17 mouse cellular contexts compared by ENCODE assay signal in the genomic region with DNA sequence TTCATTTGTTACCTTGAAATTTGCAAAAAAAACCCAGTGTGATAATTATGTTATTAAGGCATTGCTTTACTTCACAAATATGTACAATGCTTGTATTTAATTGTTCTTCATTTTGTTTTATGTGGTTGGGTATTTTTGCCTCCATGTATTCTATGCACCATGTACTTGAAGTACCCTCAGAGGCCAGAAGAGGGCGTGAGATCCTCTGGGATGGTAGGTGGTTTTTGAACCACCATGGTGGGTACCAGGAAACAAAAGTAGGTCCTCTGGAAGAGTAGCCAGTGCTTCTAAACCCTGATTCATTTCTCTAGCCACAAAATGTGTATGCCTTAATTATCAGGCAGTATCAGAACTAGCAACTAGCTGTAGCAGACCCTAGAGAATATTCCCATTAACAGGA. TPM values are rescaled to one million over a fixed set of nuclear protein-coding genes. Genes with fewer than 3 reads are reported as not detected.
A peak's percentile ranks its signal among the peaks of the same experiment; 100 is the strongest.
DNase-seq lines count a peak whose midpoint lies in the region; ATAC-seq and TF ChIP-seq lines count a peak whose summit lies in the region.
"Had no signal": no experiment of that assay in that cellular context is flagged by ENCODE, and none has a peak within 500 bp of the region (broad histone marks: within the 10 kb centered on the region; RNA-seq: fewer than 3 reads in every experiment).

No protein-coding gene starts in this region.

- no peak for ATAC-seq in intestine, postnatal 0 days
- no peak for ATAC-seq in intestine, embryonic 15.5 days
- no peak for ATAC-seq in erythroid progenitor cell, adult 5-6 weeks (replicated peaks; ENCODE audit: low FRiP score, poor library complexity, severe bottlenecking)
- no peak for ATAC-seq in hindbrain, postnatal 0 days
- ATAC-seq: forebrain, embryonic 14.5 days had no signal

- 25% methylated on average over 1 of the region's 1 CpGs for WGBS in intestine, postnatal 0 days
- WGBS in intestine, embryonic 15.5 days, result 44% methylated on average over 1 of the region's 1 CpGs
- 54% methylated on average over 1 of the region's 1 CpGs for WGBS in hindbrain, postnatal 0 days

- TF ChIP-seq CTCF in intestine, postnatal 0 days (IDR thresholded peaks at IDR 0.05; ENCODE audit: low read depth), result 0 out of 2 replicates have a peak, but pooled peaks have one; percentile 26
- no peak for TF ChIP-seq CTCF in hindbrain, postnatal 0 days (IDR thresholded peaks at IDR 0.05; ENCODE audit: low read depth)

- DNase-seq in spleen, postnatal 10 days (ENCODE audit: low spot score in 2 of 2), result peak; percentile 10 to 55
- no peak for DNase-seq in spleen, postnatal 4 days (ENCODE audit: low spot score in 2 of 2)
- peak; percentile 33 for DNase-seq in ZHBTc4 (ENCODE audit: low read depth, low spot score)
- no peak for DNase-seq in hindbrain, postnatal 0 days (ENCODE audit: low spot score)
- DNase-seq: adrenal gland, postnatal 36 days; gastrocnemius, postnatal 10 days; kidney, postnatal 14 days; layer of hippocampus, postnatal 36 days; right cerebral cortex, postnatal 25 days had no signal

- no peaks in the 10 kb centered on the region for H3K9me3 ChIP-seq in intestine, postnatal 0 days (ENCODE audit: control insufficient read depth)
- no peaks in the 10 kb centered on the region for H3K9me3 ChIP-seq in intestine, embryonic 15.5 days
- H3K9me3 ChIP-seq in hindbrain, postnatal 0 days (ENCODE audit: low read length), result no peaks in the 10 kb centered on the region
- H3K9me3 ChIP-seq: limb, embryonic 12.5 days; lung, embryonic 15.5 days; midbrain, embryonic 10.5 days had no signal

- H3K9ac ChIP-seq in intestine, postnatal 0 days (ENCODE audit: low read depth, low read length), result no peak overlapping the region
- no peak overlapping the region for H3K9ac ChIP-seq in intestine, embryonic 15.5 days
- no peak overlapping the region for H3K9ac ChIP-seq in hindbrain, postnatal 0 days (replicated peaks; ENCODE audit: low read length)
- H3K9ac ChIP-seq: limb, embryonic 12.5 days; lung, embryonic 15.5 days had no signal

- H3K4me2 ChIP-seq in intestine, postnatal 0 days (replicated peaks; ENCODE audit: low read depth), result no peak overlapping the region
- H3K4me2 ChIP-seq in intestine, embryonic 15.5 days (replicated peaks), result no peak overlapping the region
- H3K4me2 ChIP-seq in hindbrain, postnatal 0 days (ENCODE audit: low read depth, low read length), result no peak overlapping the region
- H3K4me2 ChIP-seq: heart, embryonic 11.5 days; limb, embryonic 12.5 days; lung, embryonic 15.5 days had no signal

- H3K27me3 ChIP-seq in intestine, postnatal 0 days (replicated peaks; ENCODE audit: control insufficient read depth, insufficient read depth, low read length), result no peaks in the 10 kb centered on the region
- no peaks in the 10 kb centered on the region for H3K27me3 ChIP-seq in intestine, embryonic 15.5 days (replicated peaks)
- no peaks in the 10 kb centered on the region for H3K27me3 ChIP-seq in hindbrain, postnatal 0 days (ENCODE audit: insufficient read depth, low read length)
- H3K27me3 ChIP-seq: limb, embryonic 12.5 days; lung, embryonic 15.5 days had no signal

- H3K4me3 ChIP-seq in intestine, postnatal 0 days (ENCODE audit: low read depth, low read length), result no peak overlapping the region
- no peak overlapping the region for H3K4me3 ChIP-seq in intestine, embryonic 15.5 days (replicated peaks)
- no peak overlapping the region for H3K4me3 ChIP-seq in hindbrain, postnatal 0 days (ENCODE audit: low read length)
- H3K4me3 ChIP-seq: limb, embryonic 12.5 days; lung, embryonic 15.5 days; midbrain, embryonic 10.5 days had no signal

- no peak overlapping the region for H3K27ac ChIP-seq in intestine, postnatal 0 days (ENCODE audit: low read depth, low read length)
- H3K27ac ChIP-seq in intestine, embryonic 15.5 days, result no peak overlapping the region
- no peak overlapping the region for H3K27ac ChIP-seq in hindbrain, postnatal 0 days
- H3K27ac ChIP-seq: limb, embryonic 12.5 days; lung, embryonic 15.5 days; midbrain, embryonic 10.5 days had no signal

- no peaks in the 10 kb centered on the region for H3K36me3 ChIP-seq in intestine, postnatal 0 days (ENCODE audit: control insufficient read depth, insufficient read depth)
- H3K36me3 ChIP-seq in intestine, embryonic 15.5 days, result no peaks in the 10 kb centered on the region
- no peaks in the 10 kb centered on the region for H3K36me3 ChIP-seq in hindbrain, postnatal 0 days (ENCODE audit: insufficient read depth, low read length)
- H3K36me3 ChIP-seq: limb, embryonic 12.5 days; lung, embryonic 15.5 days; midbrain, embryonic 10.5 days had no signal

- H3K4me1 ChIP-seq in intestine, postnatal 0 days (replicated peaks; ENCODE audit: control insufficient read depth, insufficient read depth, low read length), result no peaks in the 10 kb centered on the region
- H3K4me1 ChIP-seq in intestine, embryonic 15.5 days (replicated peaks), result no peaks in the 10 kb centered on the region
- H3K4me1 ChIP-seq in hindbrain, postnatal 0 days (ENCODE audit: insufficient read depth, low read length), result no peaks in the 10 kb centered on the region
- H3K4me1 ChIP-seq: limb, embryonic 12.5 days; lung, embryonic 15.5 days; midbrain, embryonic 10.5 days had no signal

RNA-seq across cellular contexts. Expression of a gene that starts 47.9 kb away (rescaled TPM):
- polyA plus RNA-seq in intestine, postnatal 0 days (2015; fragmentation: Nextera tagmentation; extraction: Ambion mirVana), result 2.3 and 3.1 TPM in 2 replicates
- 1.8 and 1.9 TPM in 2 replicates for polyA plus RNA-seq in intestine, embryonic 15.5 days (2015; fragmentation: Nextera tagmentation; extraction: Ambion mirVana)
- total RNA-seq in erythroid progenitor cell, adult 5-6 weeks (2015; ENCODE audit: low replicate concordance), result 11.2 TPM in 1 of 2 replicates, not detected in the other
- under 0.01 TPM in 1 of 2 replicates, not detected in the other for total RNA-seq in erythroid progenitor cell, adult 5-6 weeks (2017; ENCODE audit: low replicate concordance)
- total RNA-seq in hindbrain, postnatal 0 days (2014; rRNA removed), result 4.2 and 6.1 TPM in 2 replicates
- polyA plus RNA-seq in hindbrain, postnatal 0 days (2015; fragmentation: Nextera tagmentation; extraction: Ambion mirVana), result 10.2 and 11.3 TPM in 2 replicates
- total RNA-seq: gastrocnemius, postnatal 10 days had no signal

RNA-seq across cellular contexts. Expression of a gene that starts 51.6 kb away (rescaled TPM):
- 80.9 and 81.7 TPM in 2 replicates for polyA plus RNA-seq in intestine, postnatal 0 days (2015; fragmentation: Nextera tagmentation; extraction: Ambion mirVana)
- 111 and 127 TPM in 2 replicates for polyA plus RNA-seq in intestine, embryonic 15.5 days (2015; fragmentation: Nextera tagmentation; extraction: Ambion mirVana)
- total RNA-seq in erythroid progenitor cell, adult 5-6 weeks (2015; ENCODE audit: low replicate concordance), result 99.1 and 109 TPM in 2 replicates
- 115 and 138 TPM in 2 replicates for total RNA-seq in erythroid progenitor cell, adult 5-6 weeks (2017; ENCODE audit: low replicate concordance)
- total RNA-seq in hindbrain, postnatal 0 days (2014; rRNA removed), result 323 and 327 TPM in 2 replicates
- polyA plus RNA-seq in hindbrain, postnatal 0 days (2015; fragmentation: Nextera tagmentation; extraction: Ambion mirVana), result 462 and 470 TPM in 2 replicates

Comparison
In these comparisons a context has a peak if more than half of its experiments do, and no peak if none do; other contexts are left out.
1. DNase-seq: peak in spleen, postnatal 10 days (2 of 2) and ZHBTc4 (single experiment); none in spleen, postnatal 4 days (0 of 2) and hindbrain, postnatal 0 days (single experiment).